Mouse (Mus musculus) ovary, postnatal 10 days (tissue): ENCODE results near the gene 1810024B03Rik.
"Not testable (repeated sequence)": the region's sequence is repeated elsewhere in the genome, so short reads cannot be mapped to it uniquely, and the experiment has no call there.

Experiments
- DNase-seq: peaks from one replicate; pipeline ENCODE4 v3.0.0; 2022; ENCODE audit warnings: low spot score

Gene 1810024B03Rik

DNA sequence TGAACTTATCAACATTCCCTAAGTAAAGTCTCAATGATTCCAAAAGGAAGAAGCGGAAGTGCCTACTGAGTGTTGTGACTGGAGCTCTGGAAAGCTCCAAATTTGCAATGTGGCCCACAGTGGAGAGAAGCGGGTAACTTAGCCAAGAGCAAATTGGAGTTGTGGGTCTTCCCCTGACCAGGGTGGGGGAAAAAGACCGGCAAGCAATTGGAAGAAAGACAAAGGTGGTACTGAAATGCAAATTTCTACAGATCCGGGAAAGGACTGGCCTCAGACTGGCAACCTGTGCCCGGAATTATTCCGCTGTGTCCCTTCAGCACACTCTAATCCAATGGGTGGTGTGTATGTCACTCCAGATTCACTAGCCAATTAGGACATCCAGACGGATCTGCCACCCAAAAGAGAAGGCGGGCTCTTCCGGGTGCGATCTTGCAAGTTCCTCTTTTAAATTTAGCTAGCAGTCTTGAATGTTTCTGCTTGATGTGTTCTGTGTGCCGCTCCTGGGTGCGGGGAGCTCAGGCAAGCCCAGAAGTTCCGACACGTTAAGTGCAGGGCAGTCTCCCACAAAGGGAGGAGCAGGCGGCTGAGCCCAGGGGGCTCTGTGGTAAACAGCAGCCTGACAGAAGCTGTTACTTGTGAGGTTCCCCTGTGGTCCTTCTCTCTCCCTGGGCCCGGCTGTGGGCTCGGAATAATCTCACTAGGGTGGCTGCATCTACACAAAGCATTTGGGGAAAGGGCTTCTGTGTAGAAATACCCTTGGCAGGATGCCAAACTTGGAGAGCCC, 25.3 kb downstream of the 1810024B03Rik start:
- peak; percentile 47 for DNase-seq

GRCm38 (mm10) chr2:127166261-127166660, 41.8 kb downstream of the 1810024B03Rik start:
- DNase-seq = not testable (repeated sequence)

DNA sequence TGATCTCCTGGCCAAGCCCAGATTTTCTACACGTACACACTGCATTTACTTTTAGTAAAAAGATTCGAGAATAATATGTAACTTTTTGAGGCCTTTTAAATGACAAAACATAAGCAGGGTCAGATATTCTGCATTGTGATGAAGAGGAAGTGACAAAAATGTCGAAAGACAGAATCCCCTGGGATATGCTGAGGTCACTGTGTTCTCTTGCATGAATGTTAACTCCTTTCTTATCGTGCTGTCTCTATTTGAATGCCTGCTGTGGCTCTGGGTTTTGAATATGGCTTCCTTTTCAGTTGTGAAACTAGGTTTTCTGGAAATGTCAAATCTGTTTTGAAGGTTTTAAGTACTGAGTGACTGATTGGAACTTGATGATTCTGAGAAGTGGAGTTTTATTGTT, 42.4 kb downstream of the 1810024B03Rik start:
- DNase-seq = no peak

DNA sequence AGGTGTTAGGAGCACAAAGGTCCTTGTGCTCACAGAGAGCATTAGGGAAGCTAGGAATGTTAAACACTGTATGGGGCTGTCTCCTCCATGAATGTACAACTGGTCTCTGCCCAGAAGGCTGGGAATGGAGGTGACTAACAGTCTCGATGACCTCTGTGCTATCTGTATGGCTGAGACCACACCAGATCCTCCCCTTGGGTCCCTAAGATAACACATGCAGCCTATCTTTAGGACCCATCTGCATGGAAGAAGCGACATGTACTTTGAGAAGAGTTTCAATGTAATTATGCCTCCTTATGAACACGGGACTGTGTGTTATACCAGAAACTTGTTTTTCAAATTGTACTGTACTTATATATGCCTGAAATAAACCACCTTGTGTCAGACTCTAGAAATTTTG, 62.4 kb downstream of the 1810024B03Rik start:
- DNase-seq = no peak

- DNase-seq = peak; percentile 42
Measured at GRCm38 (mm10) chr2:127143158-127144063, 64.7 kb downstream of the 1810024B03Rik start, which contains the start of gene Itpripl1. Gene Itpripl1, minus strand, starts transcription at chr2:127143442.

- DNase-seq = no peak
Measured at GRCm38 (mm10) chr2:127142577-127143157, 65.4 kb downstream of the 1810024B03Rik start.

GRCm38 (mm10) chr2:127142031-127142430, 66.0 kb downstream of the 1810024B03Rik start:
- no peak for DNase-seq

DNA sequence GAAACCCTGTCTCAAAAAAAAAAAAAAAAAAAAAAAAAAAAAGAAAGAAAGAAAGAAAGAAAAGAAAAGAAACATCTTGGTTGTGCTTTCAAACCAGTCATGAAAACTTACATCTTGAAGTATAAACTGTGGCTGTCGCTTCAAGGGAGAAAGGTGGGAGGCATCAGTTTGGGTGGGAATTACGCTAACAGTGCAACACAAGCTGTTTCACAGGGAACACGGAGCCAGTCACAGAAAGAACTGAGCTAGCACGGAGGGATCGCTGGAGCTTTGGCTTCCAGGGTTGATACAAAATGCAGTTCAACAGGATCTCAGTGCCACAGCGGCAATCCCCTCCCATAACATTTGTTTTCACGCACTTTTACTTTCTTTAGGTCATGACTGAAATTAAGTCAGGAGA, 68.1 kb downstream of the 1810024B03Rik start:
- no peak for DNase-seq

DNA sequence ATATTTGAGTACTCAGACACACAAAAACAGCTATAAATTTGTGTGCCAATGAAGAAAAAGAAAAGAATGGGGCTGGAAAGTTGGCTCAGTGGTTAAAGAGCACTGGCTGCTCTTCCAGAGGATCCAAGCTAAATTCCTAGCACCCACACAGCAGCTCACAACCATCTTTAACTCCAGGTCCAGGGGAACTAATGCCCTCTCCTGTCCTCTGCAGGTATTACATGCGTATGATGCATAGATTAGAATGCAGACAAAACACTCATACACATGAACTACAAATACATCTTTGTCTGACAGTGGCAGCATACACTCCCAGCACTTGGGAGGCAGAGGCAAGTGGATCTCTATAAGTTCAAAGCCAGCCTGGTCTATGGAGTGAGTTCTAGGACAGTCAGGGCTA, 68.5 kb downstream of the 1810024B03Rik start:
- no peak for DNase-seq

- DNase-seq = no peak
Measured at GRCm38 (mm10) chr2:127139094-127139493, 69.0 kb downstream of the 1810024B03Rik start.

DNA sequence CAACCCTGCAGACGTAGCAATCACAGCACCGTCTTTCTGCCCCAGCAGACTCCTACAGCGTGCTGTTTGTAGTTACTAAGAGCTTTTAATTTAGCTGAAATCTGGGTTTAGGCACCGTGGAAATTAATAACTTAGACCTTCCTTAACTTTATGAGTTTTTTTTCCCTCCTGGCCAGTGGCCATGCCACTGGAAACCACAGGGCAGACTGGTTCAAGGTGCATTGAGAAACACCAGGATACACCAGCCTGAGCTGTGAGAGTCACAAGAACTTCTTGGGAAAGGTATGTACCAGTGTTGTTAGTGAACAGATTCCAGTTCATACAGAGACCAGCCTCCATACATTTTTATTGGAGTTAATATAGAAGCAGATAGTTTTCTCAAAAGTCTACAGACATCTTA, 69.6 kb downstream of the 1810024B03Rik start:
- DNase-seq = no peak

GRCm38 (mm10) chr2:127137838-127138420, 70.2 kb downstream of the 1810024B03Rik start:
- no peak for DNase-seq

- DNase-seq = no peak
Measured at GRCm38 (mm10) chr2:127136979-127137378, 71.1 kb downstream of the 1810024B03Rik start.
